Mouse (Mus musculus): Measurements from ENCODE around the gene Mmp27. TPM values are rescaled to one million over a fixed set of nuclear protein-coding genes. Genes with fewer than 3 reads are reported as not detected.
A peak's percentile ranks its signal among the peaks of the same experiment; 100 is the strongest.

Gene Mmp27
- not detected in 2 replicates for polyA plus RNA-seq (2014; fragmentation: Nextera tagmentation; extraction: Ambion mirVana)

- 44% methylated on average over 4 of the region's 4 CpGs for WGBS
- no peaks in the 10 kb centered on the region for H3K27me3 ChIP-seq (ENCODE audit: control insufficient read depth, insufficient read depth, low read length)
- no peaks in the 10 kb centered on the region for H3K36me3 ChIP-seq (ENCODE audit: control insufficient read depth, insufficient read depth, low read length)
- H3K4me3 ChIP-seq (ENCODE audit: low read length): no peak within 1 kb of the TSS
- no peaks in the 10 kb centered on the region for H3K4me1 ChIP-seq (ENCODE audit: control insufficient read depth, insufficient read depth, low read length)
- H3K4me2 ChIP-seq (replicated peaks; ENCODE audit: low read depth, low read length): no peak within 1 kb of the TSS
- H3K27ac ChIP-seq (ENCODE audit: low read depth, low read length): no peak within 1 kb of the TSS
- H3K9me3 ChIP-seq (ENCODE audit: control insufficient read depth, low read length): no peaks in the 10 kb centered on the region
- H3K9ac ChIP-seq (ENCODE audit: low read depth, low read length): no peak within 1 kb of the TSS
- ATAC-seq (ENCODE audit: low FRiP score, low TSS enrichment): no peak
Measured at GRCm38 (mm10) chr9:7571162-7571561, at the start of gene Mmp27. Mmp27 (plus strand) TSS chr9:7571396.

- WGBS: 62% methylated on average over 4 of the region's 4 CpGs
- H3K27ac ChIP-seq (ENCODE audit: low read depth, low read length): no peak overlapping the region
- no peak overlapping the region for H3K4me2 ChIP-seq (replicated peaks; ENCODE audit: low read depth, low read length)
- no peaks in the 10 kb centered on the region for H3K36me3 ChIP-seq (ENCODE audit: control insufficient read depth, insufficient read depth, low read length)
- H3K4me1 ChIP-seq (ENCODE audit: control insufficient read depth, insufficient read depth, low read length): no peaks in the 10 kb centered on the region
- no peak for ATAC-seq (ENCODE audit: low FRiP score, low TSS enrichment)
- H3K27me3 ChIP-seq (ENCODE audit: control insufficient read depth, insufficient read depth, low read length): no peaks in the 10 kb centered on the region
- H3K9ac ChIP-seq (ENCODE audit: low read depth, low read length): no peak overlapping the region
- no peak overlapping the region for H3K4me3 ChIP-seq (ENCODE audit: low read length)
- no peaks in the 10 kb centered on the region for H3K9me3 ChIP-seq (ENCODE audit: control insufficient read depth, low read length)
Measured at GRCm38 (mm10) chr9:7526255-7526940, 44.8 kb upstream of the Mmp27 start.

- Histone ChIP-seq H3K4me1 (ENCODE audit: control insufficient read depth, insufficient read depth, low read length) (no peaks in the 10 kb centered on the region), H3K27ac (ENCODE audit: low read depth, low read length) (no peak overlapping the region), H3K36me3 (ENCODE audit: control insufficient read depth, insufficient read depth, low read length) (no peaks in the 10 kb centered on the region), H3K4me3 (ENCODE audit: low read length) (no peak overlapping the region), H3K9ac (ENCODE audit: low read depth, low read length) (no peak overlapping the region), H3K27me3 (ENCODE audit: control insufficient read depth, insufficient read depth, low read length) (no peaks in the 10 kb centered on the region), H3K4me2 (replicated peaks; ENCODE audit: low read depth, low read length) (no peak overlapping the region), H3K9me3 (ENCODE audit: control insufficient read depth, low read length) (no peaks in the 10 kb centered on the region)
- no peak for ATAC-seq (ENCODE audit: low FRiP score, low TSS enrichment)
Measured at GRCm38 (mm10) chr9:7542763-7543162, 28.4 kb upstream of the Mmp27 start.

- H3K9me3 ChIP-seq (ENCODE audit: control insufficient read depth, low read length): no peaks in the 10 kb centered on the region
- no peak overlapping the region for H3K4me3 ChIP-seq (ENCODE audit: low read length)
- H3K36me3 ChIP-seq (ENCODE audit: control insufficient read depth, insufficient read depth, low read length): no peaks in the 10 kb centered on the region
- peak; percentile 68 for ATAC-seq (ENCODE audit: low FRiP score, low TSS enrichment)
- no peak overlapping the region for H3K4me2 ChIP-seq (replicated peaks; ENCODE audit: low read depth, low read length)
- 50% methylated on average over 1 of the region's 1 CpGs for WGBS
- H3K27ac ChIP-seq (ENCODE audit: low read depth, low read length): no peak overlapping the region
- H3K4me1 ChIP-seq (ENCODE audit: control insufficient read depth, insufficient read depth, low read length): no peaks in the 10 kb centered on the region
- no peaks in the 10 kb centered on the region for H3K27me3 ChIP-seq (ENCODE audit: control insufficient read depth, insufficient read depth, low read length)
- H3K9ac ChIP-seq (ENCODE audit: low read depth, low read length): no peak overlapping the region
Measured at GRCm38 (mm10) chr9:7544923-7545457, 26.2 kb upstream of the Mmp27 start.

- H3K36me3 ChIP-seq (ENCODE audit: control insufficient read depth, insufficient read depth, low read length): no peaks in the 10 kb centered on the region
- peak; percentile 96 for ATAC-seq (ENCODE audit: low FRiP score, low TSS enrichment)
Measured at GRCm38 (mm10) chr9:7545471-7545870, 25.7 kb upstream of the Mmp27 start.

GRCm38 (mm10) chr9:7545920-7546319, 25.3 kb upstream of the Mmp27 start:
- 0 out of 2 replicates have a peak, but pooled peaks have one; percentile 71 for ATAC-seq (ENCODE audit: low FRiP score, low TSS enrichment)

More at GRCm38 (mm10) chr9:7545471-7545870, 25.7 kb upstream of the Mmp27 start:
- H3K4me1 ChIP-seq (ENCODE audit: control insufficient read depth, insufficient read depth, low read length): no peaks in the 10 kb centered on the region
- H3K4me3 ChIP-seq (ENCODE audit: low read length): no peak overlapping the region
- H3K9me3 ChIP-seq (ENCODE audit: control insufficient read depth, low read length): no peaks in the 10 kb centered on the region
- H3K27me3 ChIP-seq (ENCODE audit: control insufficient read depth, insufficient read depth, low read length): no peaks in the 10 kb centered on the region
- WGBS: 31% methylated on average over 1 of the region's 1 CpGs
- H3K4me2 ChIP-seq (replicated peaks; ENCODE audit: low read depth, low read length): no peak overlapping the region
- H3K27ac ChIP-seq (ENCODE audit: low read depth, low read length): no peak overlapping the region
- no peak overlapping the region for H3K9ac ChIP-seq (ENCODE audit: low read depth, low read length)

GRCm38 (mm10) chr9:7551943-7552342, 19.3 kb upstream of the Mmp27 start:
- no peaks in the 10 kb centered on the region for H3K36me3 ChIP-seq (ENCODE audit: control insufficient read depth, insufficient read depth, low read length)

More at GRCm38 (mm10) chr9:7545920-7546319, 25.3 kb upstream of the Mmp27 start:
- Histone ChIP-seq H3K27ac (ENCODE audit: low read depth, low read length) (no peak overlapping the region), H3K27me3 (ENCODE audit: control insufficient read depth, insufficient read depth, low read length) (no peaks in the 10 kb centered on the region), H3K4me1 (ENCODE audit: control insufficient read depth, insufficient read depth, low read length) (no peaks in the 10 kb centered on the region), H3K9ac (ENCODE audit: low read depth, low read length) (no peak overlapping the region), H3K9me3 (ENCODE audit: control insufficient read depth, low read length) (no peaks in the 10 kb centered on the region), H3K4me2 (replicated peaks; ENCODE audit: low read depth, low read length) (no peak overlapping the region), H3K4me3 (ENCODE audit: low read length) (no peak overlapping the region), H3K36me3 (ENCODE audit: control insufficient read depth, insufficient read depth, low read length) (no peaks in the 10 kb centered on the region)
- WGBS: 81% methylated on average over 7 of the region's 7 CpGs

GRCm38 (mm10) chr9:7553536-7553935, 17.7 kb upstream of the Mmp27 start:
- ATAC-seq (ENCODE audit: low FRiP score, low TSS enrichment): no peak
- no peak overlapping the region for H3K4me3 ChIP-seq (ENCODE audit: low read length)
- no peak overlapping the region for H3K9ac ChIP-seq (ENCODE audit: low read depth, low read length)
- H3K27ac ChIP-seq (ENCODE audit: low read depth, low read length): no peak overlapping the region
- H3K4me1 ChIP-seq (ENCODE audit: control insufficient read depth, insufficient read depth, low read length): no peaks in the 10 kb centered on the region
- H3K9me3 ChIP-seq (ENCODE audit: control insufficient read depth, low read length): no peaks in the 10 kb centered on the region
- no peak overlapping the region for H3K4me2 ChIP-seq (replicated peaks; ENCODE audit: low read depth, low read length)
- 77% methylated on average over 3 of the region's 3 CpGs for WGBS
- H3K27me3 ChIP-seq (ENCODE audit: control insufficient read depth, insufficient read depth, low read length): no peaks in the 10 kb centered on the region
- no peaks in the 10 kb centered on the region for H3K36me3 ChIP-seq (ENCODE audit: control insufficient read depth, insufficient read depth, low read length)

More at GRCm38 (mm10) chr9:7551943-7552342, 19.3 kb upstream of the Mmp27 start:
- Histone ChIP-seq H3K27me3 (ENCODE audit: control insufficient read depth, insufficient read depth, low read length) (no peaks in the 10 kb centered on the region), H3K4me2 (replicated peaks; ENCODE audit: low read depth, low read length) (no peak overlapping the region), H3K4me3 (ENCODE audit: low read length) (no peak overlapping the region), H3K9me3 (ENCODE audit: control insufficient read depth, low read length) (no peaks in the 10 kb centered on the region), H3K27ac (ENCODE audit: low read depth, low read length) (no peak overlapping the region), H3K4me1 (ENCODE audit: control insufficient read depth, insufficient read depth, low read length) (no peaks in the 10 kb centered on the region), H3K9ac (ENCODE audit: low read depth, low read length) (no peak overlapping the region)
- ATAC-seq (ENCODE audit: low FRiP score, low TSS enrichment): no peak

GRCm38 (mm10) chr9:7554382-7554781, 16.8 kb upstream of the Mmp27 start:
- WGBS: 39% methylated on average over 3 of the region's 3 CpGs
- Histone ChIP-seq H3K4me3 (ENCODE audit: low read length) (no peak overlapping the region), H3K9ac (ENCODE audit: low read depth, low read length) (no peak overlapping the region)

More at GRCm38 (mm10) chr9:7554382-7554781, 16.8 kb upstream of the Mmp27 start:
- no peak overlapping the region for H3K27ac ChIP-seq (ENCODE audit: low read depth, low read length)
- H3K4me1 ChIP-seq (ENCODE audit: control insufficient read depth, insufficient read depth, low read length): no peaks in the 10 kb centered on the region
- no peaks in the 10 kb centered on the region for H3K27me3 ChIP-seq (ENCODE audit: control insufficient read depth, insufficient read depth, low read length)
- H3K36me3 ChIP-seq (ENCODE audit: control insufficient read depth, insufficient read depth, low read length): no peaks in the 10 kb centered on the region
- ATAC-seq (ENCODE audit: low FRiP score, low TSS enrichment): no peak
- H3K4me2 ChIP-seq (replicated peaks; ENCODE audit: low read depth, low read length): no peak overlapping the region
- H3K9me3 ChIP-seq (ENCODE audit: control insufficient read depth, low read length): no peaks in the 10 kb centered on the region

Data from kidney, embryonic 14.5 days (tissue).